Mouse (Mus musculus): ENCODE data around the gene Zmat1. TPM values are rescaled to one million over a fixed set of nuclear protein-coding genes. Genes with fewer than 3 reads are reported as not detected.
A peak's percentile ranks its signal among the peaks of the same experiment; 100 is the strongest.
"Not testable (repeated sequence)": the region's sequence is repeated elsewhere in the genome, so short reads cannot be mapped to it uniquely, and the experiment has no call there.

Gene Zmat1
- 9.8 and 10.8 TPM in 2 replicates for polyA plus RNA-seq (2014; fragmentation: Nextera tagmentation; extraction: Ambion mirVana)

GRCm38 (mm10) chrX:135008720-135009470 lies at the start of gene Zmat1:
Zmat1 (minus strand) TSS chrX:135009209.
- Histone ChIP-seq H3K27ac (replicated peaks in 1 of 2; ENCODE audit: control insufficient read depth in 1 of 2, insufficient read depth in 1 of 2, low read depth in 2 of 2, low read length in 2 of 2) (peak within 1 kb of the TSS; percentile 96), H3K4me1 (ENCODE audit: control insufficient read depth in 2 of 2, insufficient read depth in 2 of 2, low read length in 2 of 2) (peaks cover 0 to 3% of the 10 kb centered on the region in 2 experiments; a peak in 1 of 4 replicates), H3K9ac (ENCODE audit: low read length) (peak within 1 kb of the TSS; percentile 91), H3K4me2 (ENCODE audit: low read length) (peak within 1 kb of the TSS; percentile 66), H3K9me3 (ENCODE audit: control insufficient read depth, low read length) (no peaks in the 10 kb centered on the region), H3K4me3 (ENCODE audit: control insufficient read depth in 1 of 2, insufficient read depth in 1 of 2, low read depth in 1 of 2, low read length in 2 of 2) (peak within 1 kb of the TSS; percentile 65 to 78), H3K27me3 (ENCODE audit: control insufficient read depth, insufficient read depth, low read length) (no peaks in the 10 kb centered on the region), H3K36me3 (ENCODE audit: control insufficient read depth, insufficient read depth, low read length) (no peaks in the 10 kb centered on the region)
- ATAC-seq (ENCODE audit: insufficient number of reproducible peaks, insufficient read depth, low FRiP score, low read depth): peak; percentile 99
- WGBS: 21% methylated on average over 53 of the region's 65 CpGs

GRCm38 (mm10) chrX:135053939-135054338 lies 44.9 kb upstream of the Zmat1 start:
- H3K36me3 ChIP-seq (ENCODE audit: control insufficient read depth, insufficient read depth, low read length); H3K4me1 ChIP-seq (ENCODE audit: control insufficient read depth in 2 of 2, insufficient read depth in 2 of 2, low read length in 2 of 2); H3K9me3 ChIP-seq (ENCODE audit: control insufficient read depth, low read length); H3K4me2 ChIP-seq (ENCODE audit: low read length); H3K4me3 ChIP-seq (ENCODE audit: control insufficient read depth in 1 of 2, insufficient read depth in 1 of 2, low read depth in 1 of 2, low read length in 2 of 2); H3K27me3 ChIP-seq (ENCODE audit: control insufficient read depth, insufficient read depth, low read length); H3K27ac ChIP-seq (replicated peaks in 1 of 2; ENCODE audit: control insufficient read depth in 1 of 2, insufficient read depth in 1 of 2, low read depth in 2 of 2, low read length in 2 of 2); H3K9ac ChIP-seq (ENCODE audit: low read length); ATAC-seq (ENCODE audit: insufficient number of reproducible peaks, insufficient read depth, low FRiP score, low read depth): not testable (repeated sequence)
- WGBS: 58% methylated on average over 1 of the region's 1 CpGs

DNA sequence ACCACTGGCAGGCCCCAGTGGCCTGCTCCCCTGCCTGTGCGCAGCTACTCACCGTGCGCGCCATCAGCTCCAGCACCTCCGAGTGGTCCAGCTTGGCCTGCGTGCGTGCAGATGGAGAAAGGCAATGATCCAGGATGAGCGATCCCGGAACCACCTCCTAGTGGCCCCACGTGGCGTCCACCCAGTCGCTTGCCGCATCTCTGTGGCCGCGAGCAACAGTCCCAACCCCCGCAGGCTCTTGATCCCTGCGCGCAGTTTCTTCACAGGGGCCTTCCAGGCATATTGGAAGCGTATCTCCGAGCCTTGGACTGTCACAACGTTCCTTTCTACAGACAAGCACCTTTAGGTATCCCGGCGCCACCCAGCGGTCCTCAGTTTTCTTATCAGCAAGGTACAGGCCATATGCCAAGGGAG lies 27.0 kb upstream of the Zmat1 start:
- Histone ChIP-seq H3K4me1 (ENCODE audit: control insufficient read depth in 2 of 2, insufficient read depth in 2 of 2, low read length in 2 of 2) (no peaks in the 10 kb centered on the region), H3K27me3 (ENCODE audit: control insufficient read depth, insufficient read depth, low read length) (0 out of 2 replicates have a peak, but pooled peaks cover 3% of the 10 kb centered on the region), H3K36me3 (ENCODE audit: control insufficient read depth, insufficient read depth, low read length) (no peaks in the 10 kb centered on the region), H3K4me2 (ENCODE audit: low read length) (peak overlapping the region; percentile 60), H3K4me3 (ENCODE audit: control insufficient read depth in 1 of 2, insufficient read depth in 1 of 2, low read depth in 1 of 2, low read length in 2 of 2) (peak overlapping the region; percentile 20 to 28), H3K9ac (ENCODE audit: low read length) (no peak overlapping the region), H3K9me3 (ENCODE audit: control insufficient read depth, low read length) (no peaks in the 10 kb centered on the region), H3K27ac (replicated peaks in 1 of 2; ENCODE audit: control insufficient read depth in 1 of 2, insufficient read depth in 1 of 2, low read depth in 2 of 2, low read length in 2 of 2) (no peak overlapping the region)
- WGBS: 24% methylated on average over 24 of the region's 24 CpGs
- no peak for ATAC-seq (ENCODE audit: insufficient number of reproducible peaks, insufficient read depth, low FRiP score, low read depth)

DNA sequence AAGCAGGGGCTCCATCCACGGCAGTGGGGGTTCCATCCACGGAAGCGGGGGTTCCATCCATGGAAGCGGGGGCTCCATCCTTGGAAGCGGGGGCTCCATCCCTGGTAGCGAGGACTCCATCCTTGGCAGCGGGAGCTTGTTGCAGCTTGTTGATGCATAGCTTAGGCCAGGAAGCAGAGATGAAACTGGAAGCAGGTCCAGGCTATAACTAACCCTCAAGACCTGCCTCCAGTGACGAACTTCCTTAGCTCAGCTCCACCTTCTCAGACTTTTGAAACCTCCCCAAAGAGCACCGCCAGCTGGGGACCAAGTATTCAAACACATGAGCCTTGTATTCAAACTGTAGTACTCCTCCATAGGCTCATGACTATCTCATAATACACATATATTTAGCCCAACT lies 16.1 kb upstream of the Zmat1 start:
- Histone ChIP-seq H3K4me2 (ENCODE audit: low read length) (no peak overlapping the region), H3K27me3 (ENCODE audit: control insufficient read depth, insufficient read depth, low read length) (peaks cover 6% of the 10 kb centered on the region; the same call in 1 of the 2 replicates), H3K27ac (replicated peaks in 1 of 2; ENCODE audit: control insufficient read depth in 1 of 2, insufficient read depth in 1 of 2, low read depth in 2 of 2, low read length in 2 of 2) (no peak overlapping the region), H3K4me1 (ENCODE audit: control insufficient read depth in 2 of 2, insufficient read depth in 2 of 2, low read length in 2 of 2) (no peaks in the 10 kb centered on the region), H3K36me3 (ENCODE audit: control insufficient read depth, insufficient read depth, low read length) (no peaks in the 10 kb centered on the region), H3K9me3 (ENCODE audit: control insufficient read depth, low read length) (no peaks in the 10 kb centered on the region), H3K9ac (ENCODE audit: low read length) (no peak overlapping the region), H3K4me3 (ENCODE audit: control insufficient read depth in 1 of 2, insufficient read depth in 1 of 2, low read depth in 1 of 2, low read length in 2 of 2) (no peak overlapping the region)
- WGBS: 74% methylated on average over 9 of the region's 9 CpGs
- no peak for ATAC-seq (ENCODE audit: insufficient number of reproducible peaks, insufficient read depth, low FRiP score, low read depth)

GRCm38 (mm10) chrX:135011381-135011780 lies 2.4 kb upstream of the Zmat1 start:
- no peak overlapping the region for H3K27ac ChIP-seq (replicated peaks in 1 of 2; ENCODE audit: control insufficient read depth in 1 of 2, insufficient read depth in 1 of 2, low read depth in 2 of 2, low read length in 2 of 2)
- no peak for ATAC-seq (ENCODE audit: insufficient number of reproducible peaks, insufficient read depth, low FRiP score, low read depth)
- H3K4me3 ChIP-seq (ENCODE audit: control insufficient read depth in 1 of 2, insufficient read depth in 1 of 2, low read depth in 1 of 2, low read length in 2 of 2): no peak overlapping the region
- H3K9ac ChIP-seq (ENCODE audit: low read length): no peak overlapping the region
- H3K27me3 ChIP-seq (ENCODE audit: control insufficient read depth, insufficient read depth, low read length): no peaks in the 10 kb centered on the region
- no peaks in the 10 kb centered on the region for H3K9me3 ChIP-seq (ENCODE audit: control insufficient read depth, low read length)
- no peak overlapping the region for H3K4me2 ChIP-seq (ENCODE audit: low read length)
- H3K4me1 ChIP-seq (ENCODE audit: control insufficient read depth in 2 of 2, insufficient read depth in 2 of 2, low read length in 2 of 2): peaks cover 0 to 3% of the 10 kb centered on the region in 2 experiments; a peak in 1 of 4 replicates
- WGBS: 47% methylated on average over 3 of the region's 3 CpGs
- no peaks in the 10 kb centered on the region for H3K36me3 ChIP-seq (ENCODE audit: control insufficient read depth, insufficient read depth, low read length)

DNA sequence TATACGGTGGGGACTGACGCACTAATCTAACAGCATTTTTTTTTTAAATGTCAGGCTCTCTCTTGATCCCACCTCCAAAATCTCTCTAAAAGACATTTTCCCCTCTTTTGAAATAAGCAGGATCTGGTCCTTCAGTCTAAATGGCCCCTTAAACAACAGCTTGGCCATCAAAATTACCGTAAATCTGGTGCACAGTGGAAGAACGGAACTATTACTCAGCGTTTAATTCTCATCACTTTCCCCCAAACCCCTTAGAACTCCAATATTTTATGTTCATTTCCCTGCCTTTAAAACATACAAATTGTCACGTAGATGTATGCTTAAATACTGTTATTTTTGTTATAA lies 434 bp upstream of the Zmat1 start:
- peaks cover 0 to 3% of the 10 kb centered on the region in 2 experiments; a peak in 1 of 4 replicates for H3K4me1 ChIP-seq (ENCODE audit: control insufficient read depth in 2 of 2, insufficient read depth in 2 of 2, low read length in 2 of 2)
- ATAC-seq (ENCODE audit: insufficient number of reproducible peaks, insufficient read depth, low FRiP score, low read depth): no peak
- H3K27me3 ChIP-seq (ENCODE audit: control insufficient read depth, insufficient read depth, low read length): no peaks in the 10 kb centered on the region
- H3K9ac ChIP-seq (ENCODE audit: low read length): 0 out of 2 replicates have a peak overlapping the region, but pooled peaks have one; percentile 38
- WGBS: 36% methylated on average over 6 of the region's 6 CpGs
- peak overlapping the region; percentile 56 for H3K4me2 ChIP-seq (ENCODE audit: low read length)
- H3K36me3 ChIP-seq (ENCODE audit: control insufficient read depth, insufficient read depth, low read length): no peaks in the 10 kb centered on the region
- peak overlapping the region; percentile 27 to 34; a peak in 3 of 4 replicates for H3K4me3 ChIP-seq (ENCODE audit: control insufficient read depth in 1 of 2, insufficient read depth in 1 of 2, low read depth in 1 of 2, low read length in 2 of 2)
- H3K27ac ChIP-seq (replicated peaks in 1 of 2; ENCODE audit: control insufficient read depth in 1 of 2, insufficient read depth in 1 of 2, low read depth in 2 of 2, low read length in 2 of 2): peak overlapping the region; percentile 16 to 59; a peak in 2 of 4 replicates
- H3K9me3 ChIP-seq (ENCODE audit: control insufficient read depth, low read length): no peaks in the 10 kb centered on the region

DNA sequence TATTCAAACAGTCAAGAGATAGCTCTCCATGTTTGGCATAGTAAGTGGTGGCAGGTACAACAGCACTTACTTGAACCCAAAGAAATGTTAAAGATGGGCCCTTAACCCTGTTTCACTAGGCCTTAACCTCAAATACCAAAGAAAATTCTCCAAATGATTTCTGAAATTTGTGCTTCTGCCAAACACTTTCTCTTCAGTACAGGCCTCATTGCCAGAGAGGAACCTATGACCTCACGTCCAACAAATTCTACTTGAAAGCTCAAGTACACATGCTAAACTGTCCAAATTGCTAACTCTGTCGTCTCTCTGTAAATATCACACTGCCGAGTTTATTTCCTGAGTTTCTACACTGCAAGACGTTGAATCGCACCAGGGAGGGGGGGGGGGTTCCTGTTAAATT lies 988 bp downstream of the Zmat1 start:
- WGBS: 24% methylated on average over 5 of the region's 5 CpGs
- Histone ChIP-seq H3K9me3 (ENCODE audit: control insufficient read depth, low read length) (no peaks in the 10 kb centered on the region), H3K9ac (ENCODE audit: low read length) (peak overlapping the region; percentile 91), H3K36me3 (ENCODE audit: control insufficient read depth, insufficient read depth, low read length) (no peaks in the 10 kb centered on the region), H3K4me1 (ENCODE audit: control insufficient read depth in 2 of 2, insufficient read depth in 2 of 2, low read length in 2 of 2) (peaks cover 0 to 3% of the 10 kb centered on the region in 2 experiments; a peak in 1 of 4 replicates), H3K4me2 (ENCODE audit: low read length) (peak overlapping the region; percentile 66), H3K4me3 (ENCODE audit: control insufficient read depth in 1 of 2, insufficient read depth in 1 of 2, low read depth in 1 of 2, low read length in 2 of 2) (peak overlapping the region; percentile 31 to 65; a peak in 3 of 4 replicates), H3K27me3 (ENCODE audit: control insufficient read depth, insufficient read depth, low read length) (no peaks in the 10 kb centered on the region), H3K27ac (replicated peaks in 1 of 2; ENCODE audit: control insufficient read depth in 1 of 2, insufficient read depth in 1 of 2, low read depth in 2 of 2, low read length in 2 of 2) (peak overlapping the region; percentile 49 to 96; a peak in 2 of 4 replicates)
- ATAC-seq (ENCODE audit: insufficient number of reproducible peaks, insufficient read depth, low FRiP score, low read depth): no peak
